Mouse (Mus musculus) embryonic facial prominence, embryonic 15.5 days (tissue): ENCODE results near the gene Syt9. TPM values are rescaled to one million over a fixed set of nuclear protein-coding genes. Genes with fewer than 3 reads are reported as not detected.
A peak's percentile ranks its signal among the peaks of the same experiment; 100 is the strongest.

Source experiments
- ATAC-seq: fragments of 200-750 bp; cut with Nextera tagmentation; 2 replicates; pipeline ENCODE4 v1.8.0; 2017; ENCODE audit warnings: low read depth, moderate TSS enrichment; ENCODE audit not compliant: insufficient number of reproducible peaks, low FRiP score, low TSS enrichment
- H3K27ac ChIP-seq: fragments of 300-500 bp; sonication (generic); replicated peaks from 2 replicates; pipeline ENCODE4 v1.5.1; 2015; ENCODE audit warnings: mild to moderate bottlenecking, inconsistent platforms
- H3K27me3 ChIP-seq: fragments of 300-500 bp; sonication (generic); 2 replicates; pipeline ENCODE4 v1.6.1; 2015; ENCODE audit warnings: inconsistent platforms
- H3K36me3 ChIP-seq: fragments of 300-500 bp; sonication (generic); 2 replicates; pipeline ENCODE4 v1.6.1; 2015; ENCODE audit warnings: mild to moderate bottlenecking, inconsistent platforms
- H3K4me1 ChIP-seq: fragments of 300-500 bp; sonication (generic); 2 replicates; pipeline ENCODE4 v1.6.1; 2015; ENCODE audit warnings: inconsistent platforms
- H3K4me2 ChIP-seq: fragments of 300-500 bp; sonication (generic); replicated peaks from 2 replicates; pipeline ENCODE4 v1.6.1; 2015; ENCODE audit warnings: mild to moderate bottlenecking, inconsistent platforms
- H3K4me3 ChIP-seq: fragments of 300-500 bp; sonication (generic); replicated peaks from 2 replicates; pipeline ENCODE4 v1.5.1; 2015; ENCODE audit warnings: mild to moderate bottlenecking, inconsistent platforms
- H3K9ac ChIP-seq: fragments of 300-500 bp; sonication (generic); 2 replicates; pipeline ENCODE4 v1.6.1; 2015; ENCODE audit warnings: inconsistent platforms
- H3K9me3 ChIP-seq: fragments of 300-500 bp; sonication (generic); replicated peaks from 2 replicates; pipeline ENCODE4 v1.6.1; 2016; ENCODE audit warnings: inconsistent platforms
- WGBS: fragments of 180-500 bp; shearing (Covaris S2); methylation state at CpG from one replicate; pipeline ENCODE4 v1.1.7; 2015; 5-methylcytosine and 5-hydroxymethylcytosine counted together
- polyA plus RNA-seq: library from polyadenylated mRNA; unstranded; fragments of >200 nt; fragmentation: Nextera tagmentation; extraction: Ambion mirVana; gene quantifications from 2 replicates; pipeline ENCODE4 v1.2.1, GENCODE M21; 2015

Syt9 gene
- polyA plus RNA-seq, 1 experiment from 2014 or later: 4.7 TPM

- Histone ChIP-seq H3K9me3 (no peaks in the 10 kb centered on the region), H3K4me2 (no peak overlapping the region), H3K9ac (no peak overlapping the region), H3K27me3 (no peaks in the 10 kb centered on the region), H3K4me3 (no peak overlapping the region), H3K27ac (no peak overlapping the region), H3K4me1 (no peaks in the 10 kb centered on the region), H3K36me3 (no peaks in the 10 kb centered on the region)
- no peak for ATAC-seq
- 61% methylated on average over 1 of the region's 1 CpGs for whole genome bisulfite sequencing
Observed at GRCm38 (mm10) chr7:107553461-107553860, 182.9 kb downstream of the Syt9 start.

- Histone ChIP-seq H3K4me1 (no peaks in the 10 kb centered on the region), H3K27me3 (no peaks in the 10 kb centered on the region), H3K9ac (no peak overlapping the region), H3K36me3 (no peaks in the 10 kb centered on the region), H3K4me2 (no peak overlapping the region), H3K27ac (no peak overlapping the region), H3K9me3 (no peaks in the 10 kb centered on the region), H3K4me3 (no peak overlapping the region)
- ATAC-seq: no peak
- 87% methylated on average over 3 of the region's 3 CpGs for WGBS
Observed at GRCm38 (mm10) chr7:107555906-107556305, 185.4 kb downstream of the Syt9 start.

GRCm38 (mm10) chr7:107560675-107561074 lies 190.1 kb downstream of the Syt9 start:
- H3K9ac ChIP-seq: no peak overlapping the region
- no peaks in the 10 kb centered on the region for H3K36me3 ChIP-seq
- no peak for ATAC-seq
- H3K27me3 ChIP-seq: no peaks in the 10 kb centered on the region
- H3K9me3 ChIP-seq: no peaks in the 10 kb centered on the region
- H3K4me3 ChIP-seq: no peak overlapping the region
- no peak overlapping the region for H3K4me2 ChIP-seq
- no peaks in the 10 kb centered on the region for H3K4me1 ChIP-seq
- no peak overlapping the region for H3K27ac ChIP-seq
- WGBS: 78% methylated on average over 2 of the region's 2 CpGs

- Histone ChIP-seq H3K27ac (no peak overlapping the region), H3K36me3 (no peaks in the 10 kb centered on the region), H3K9me3 (no peaks in the 10 kb centered on the region), H3K4me3 (no peak overlapping the region), H3K4me2 (no peak overlapping the region), H3K27me3 (no peaks in the 10 kb centered on the region), H3K4me1 (peaks cover 3% of the 10 kb centered on the region; the same call in 1 of the 2 replicates), H3K9ac (no peak overlapping the region)
- whole genome bisulfite sequencing: 77% methylated on average over 3 of the region's 3 CpGs
- ATAC-seq: no peak
Observed at GRCm38 (mm10) chr7:107561584-107561983, 191.1 kb downstream of the Syt9 start.

- H3K4me3 ChIP-seq: no peak overlapping the region
- H3K4me1 ChIP-seq: peaks cover 5% of the 10 kb centered on the region; the same call in 1 of the 2 replicates
- ATAC-seq: no peak
- no peak overlapping the region for H3K9ac ChIP-seq
- 40% methylated on average over 2 of the region's 2 CpGs for WGBS
- H3K36me3 ChIP-seq: no peaks in the 10 kb centered on the region
- no peaks in the 10 kb centered on the region for H3K27me3 ChIP-seq
- H3K27ac ChIP-seq: no peak overlapping the region
- no peak overlapping the region for H3K4me2 ChIP-seq
- H3K9me3 ChIP-seq: no peaks in the 10 kb centered on the region
Observed at GRCm38 (mm10) chr7:107563727-107564126, 193.2 kb downstream of the Syt9 start.

- H3K27me3 ChIP-seq: no peaks in the 10 kb centered on the region
- peak within 1 kb of the TSS; percentile 47 for H3K4me3 ChIP-seq
- peak within 1 kb of the TSS; percentile 28 for H3K9ac ChIP-seq
- H3K27ac ChIP-seq: peak within 1 kb of the TSS; percentile 94
- H3K4me1 ChIP-seq: peaks cover 9% of the 10 kb centered on the region
- peaks cover 9% of the 10 kb centered on the region for H3K36me3 ChIP-seq
- WGBS: 18% methylated on average over 7 of the region's 7 CpGs
- H3K4me2 ChIP-seq: peak within 1 kb of the TSS; percentile 50
- no peaks in the 10 kb centered on the region for H3K9me3 ChIP-seq
- ATAC-seq: peak; percentile 90
Observed at GRCm38 (mm10) chr7:107567261-107567671, 196.7 kb downstream of the Syt9 start, which contains the start of gene Olfml1. Olfml1 (plus strand) TSS chr7:107567446.

- peaks cover 9% of the 10 kb centered on the region for H3K36me3 ChIP-seq
- H3K27me3 ChIP-seq: no peaks in the 10 kb centered on the region
- peak overlapping the region; percentile 28 for H3K9ac ChIP-seq
- WGBS: 32% methylated on average over 5 of the region's 5 CpGs
- peak overlapping the region; percentile 47 for H3K4me3 ChIP-seq
- peaks cover 9% of the 10 kb centered on the region for H3K4me1 ChIP-seq
- peak overlapping the region; percentile 50 for H3K4me2 ChIP-seq
- H3K9me3 ChIP-seq: no peaks in the 10 kb centered on the region
- peak; percentile 53 for ATAC-seq
- H3K27ac ChIP-seq: peak overlapping the region; percentile 94
Observed at GRCm38 (mm10) chr7:107567674-107568073, 197.1 kb downstream of the Syt9 start.

GRCm38 (mm10) chr7:107568971-107569370 lies 198.4 kb downstream of the Syt9 start:
- Histone ChIP-seq H3K27ac (no peak overlapping the region), H3K4me1 (peaks cover 9% of the 10 kb centered on the region), H3K4me2 (peak overlapping the region; percentile 50), H3K9me3 (no peaks in the 10 kb centered on the region), H3K36me3 (peaks cover 9% of the 10 kb centered on the region), H3K4me3 (peak overlapping the region; percentile 34), H3K27me3 (no peaks in the 10 kb centered on the region), H3K9ac (peak overlapping the region; percentile 21; the same call in 1 of the 2 replicates)
- 40% methylated on average over 4 of the region's 4 CpGs for WGBS
- ATAC-seq: no peak

GRCm38 (mm10) chr7:107573856-107574255 lies 203.3 kb downstream of the Syt9 start:
- H3K4me3 ChIP-seq: no peak overlapping the region
- peaks cover 23% of the 10 kb centered on the region for H3K36me3 ChIP-seq
- no peak overlapping the region for H3K9ac ChIP-seq
- no peak overlapping the region for H3K27ac ChIP-seq
- no peak overlapping the region for H3K4me2 ChIP-seq
- no peaks in the 10 kb centered on the region for H3K27me3 ChIP-seq
- H3K9me3 ChIP-seq: no peaks in the 10 kb centered on the region
- ATAC-seq: no peak
- peaks cover 4% of the 10 kb centered on the region; the same call in 1 of the 2 replicates for H3K4me1 ChIP-seq
- 76% methylated on average over 2 of the region's 2 CpGs for WGBS

- Histone ChIP-seq H3K4me2 (no peak overlapping the region), H3K4me3 (no peak overlapping the region), H3K9me3 (no peaks in the 10 kb centered on the region), H3K9ac (no peak overlapping the region), H3K27me3 (no peaks in the 10 kb centered on the region), H3K36me3 (peaks cover 23% of the 10 kb centered on the region), H3K27ac (no peak overlapping the region), H3K4me1 (no peaks in the 10 kb centered on the region)
- ATAC-seq: no peak
- 54% methylated on average over 3 of the region's 3 CpGs for WGBS
Observed at GRCm38 (mm10) chr7:107574276-107574675, 203.7 kb downstream of the Syt9 start.

GRCm38 (mm10) chr7:107592641-107593040 lies 222.1 kb downstream of the Syt9 start:
- H3K9ac ChIP-seq: no peak overlapping the region
- WGBS: 45% methylated on average over 2 of the region's 2 CpGs
- H3K27ac ChIP-seq: no peak overlapping the region; the same call in 1 of the 2 replicates
- no peaks in the 10 kb centered on the region for H3K9me3 ChIP-seq
- H3K27me3 ChIP-seq: no peaks in the 10 kb centered on the region
- H3K4me2 ChIP-seq: no peak overlapping the region
- peak; percentile 22; the same call in 1 of the 2 replicates for ATAC-seq
- peaks cover 12% of the 10 kb centered on the region for H3K36me3 ChIP-seq
- peaks cover 14% of the 10 kb centered on the region for H3K4me1 ChIP-seq
- no peak overlapping the region for H3K4me3 ChIP-seq

GRCm38 (mm10) chr7:107593904-107594303 lies 223.4 kb downstream of the Syt9 start:
- Histone ChIP-seq H3K27me3 (no peaks in the 10 kb centered on the region), H3K36me3 (peaks cover 12% of the 10 kb centered on the region), H3K9me3 (no peaks in the 10 kb centered on the region), H3K9ac (no peak overlapping the region), H3K4me2 (peak overlapping the region; percentile 94), H3K4me1 (peaks cover 14% of the 10 kb centered on the region), H3K4me3 (no peak overlapping the region; the same call in 1 of the 2 replicates), H3K27ac (peak overlapping the region; percentile 65; the same call in 1 of the 2 replicates)
- no peak for ATAC-seq
- 38% methylated on average over 7 of the region's 7 CpGs for WGBS
